Mouse (Mus musculus): ENCODE measurements around the gene Tmem206.

GRCm38 (mm10) chr1:191303736-191304135, 22.0 kb upstream of the Tmem206 start:
- TF ChIP-seq CTCF (IDR thresholded peaks at IDR 0.05; ENCODE audit: borderline replicate concordance, control insufficient read depth, extremely low read depth, insufficient read depth, low read length, poor library complexity) (no peak), POLR2A (IDR thresholded peaks at IDR 0.05; ENCODE audit: control insufficient read depth, extremely low read depth, insufficient read depth, low read length, poor library complexity) (no peak)

Measured in thymus, adult 2 months (tissue).